Mouse (Mus musculus) frontal cortex, postnatal 14 days (tissue): Measurements from ENCODE around the gene Ptprt.

Experiments
- DNase-seq, 2 experiments: peaks; one replicate each; pipeline ENCODE4 v3.0.0; 2022; ENCODE audit warnings: low spot score in 2 of 2

Ptprt gene

GRCm38 (mm10) chr2:161704811-161705210 lies 956.1 kb downstream of the Ptprt start:
- no peak for DNase-seq

GRCm38 (mm10) chr2:161704410-161704809 lies 956.5 kb downstream of the Ptprt start:
- DNase-seq = no peak

GRCm38 (mm10) chr2:161695819-161696218 lies 965.1 kb downstream of the Ptprt start:
- no peak for DNase-seq

- DNase-seq = no peak
These were observed 992.5 kb downstream of the Ptprt start for GRCm38 (mm10) chr2:161668302-161668986.

GRCm38 (mm10) chr2:161661912-161662311 lies 999.0 kb downstream of the Ptprt start:
- no peak for DNase-seq

- DNase-seq = no peak
These were observed 1000.1 kb downstream of the Ptprt start for GRCm38 (mm10) chr2:161660827-161661226.

GRCm38 (mm10) chr2:161657046-161657445 lies 1003.9 kb downstream of the Ptprt start:
- DNase-seq = no peak

- no peak for DNase-seq
These were observed 1004.3 kb downstream of the Ptprt start for GRCm38 (mm10) chr2:161656632-161657031.

GRCm38 (mm10) chr2:161640805-161641204 lies 1020.1 kb downstream of the Ptprt start:
- DNase-seq = no peak

- DNase-seq = no peak
These were observed 1026.9 kb downstream of the Ptprt start for GRCm38 (mm10) chr2:161634084-161634483.

GRCm38 (mm10) chr2:161625896-161626295 lies 1035.1 kb downstream of the Ptprt start:
- no peak for DNase-seq

GRCm38 (mm10) chr2:161608401-161608800 lies 1052.5 kb downstream of the Ptprt start:
- DNase-seq = no peak

GRCm38 (mm10) chr2:161607372-161607771 lies 1053.6 kb downstream of the Ptprt start:
- no peak for DNase-seq

- no peak for DNase-seq
These were observed 1060.6 kb downstream of the Ptprt start for GRCm38 (mm10) chr2:161600206-161600808.

GRCm38 (mm10) chr2:161593391-161594152 lies 1067.4 kb downstream of the Ptprt start:
- no peak for DNase-seq

- DNase-seq = no peak
These were observed 1086.5 kb downstream of the Ptprt start for GRCm38 (mm10) chr2:161574401-161574800.

GRCm38 (mm10) chr2:161572201-161572600 lies 1088.7 kb downstream of the Ptprt start:
- DNase-seq = no peak

GRCm38 (mm10) chr2:161570236-161570995 lies 1090.5 kb downstream of the Ptprt start:
- no peak for DNase-seq

- DNase-seq = peak in 1 of 2 experiments; percentile 8
These were observed 1099.4 kb downstream of the Ptprt start for GRCm38 (mm10) chr2:161561502-161561901.

GRCm38 (mm10) chr2:161557874-161558273 lies 1103.1 kb downstream of the Ptprt start:
- no peak for DNase-seq

- no peak for DNase-seq
These were observed 1107.3 kb downstream of the Ptprt start for GRCm38 (mm10) chr2:161553651-161554050.

- DNase-seq = no peak
These were observed 1108.9 kb downstream of the Ptprt start for GRCm38 (mm10) chr2:161552011-161552410.
